Mouse (Mus musculus) olfactory bulb, adult 2 months (tissue): ENCODE results near the gene Tac2.
A peak's percentile ranks its signal among the peaks of the same experiment; 100 is the strongest.

Experiments used
- CTCF ChIP-seq: fragments of 200-500 bp; IDR thresholded peaks from 2 replicates; pipeline ENCODE4 v1.5.1; 2012; ENCODE audit warnings: low read depth, mild to moderate bottlenecking, low read length, moderate library complexity; ENCODE audit not compliant: insufficient read depth
- POLR2A ChIP-seq: fragments of 200-500 bp; IDR thresholded peaks from 2 replicates; pipeline ENCODE4 v1.6.1; 2012; ENCODE audit warnings: mild to moderate bottlenecking, low read depth, low read length, moderate library complexity; ENCODE audit not compliant: insufficient read depth

DNA sequence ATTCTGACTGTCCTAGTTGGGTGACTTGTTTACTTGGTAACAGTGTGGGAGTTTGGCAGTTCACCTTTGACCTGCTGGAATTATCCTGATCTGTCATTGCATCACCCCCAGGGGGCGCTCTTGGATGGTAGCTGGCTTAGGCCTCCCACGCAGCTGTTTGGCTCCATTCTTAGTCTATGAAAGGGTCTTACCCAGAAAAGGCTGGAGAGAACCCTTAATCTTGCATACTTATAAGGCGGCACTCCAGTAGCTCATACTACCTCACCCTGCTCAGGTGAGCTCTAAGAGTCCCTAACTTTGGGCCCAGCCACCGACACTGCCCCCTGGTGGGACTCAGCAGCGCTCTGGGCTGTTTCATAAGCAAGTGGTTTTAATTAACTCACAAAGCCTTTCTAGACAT lies 20.4 kb downstream of the Tac2 start:
- TF ChIP-seq POLR2A: no peak
- peak; percentile 59 for TF ChIP-seq CTCF
